Mouse (Mus musculus) heart, postnatal 0 days (tissue): ENCODE results near the gene Dab1.

Experiments used
- CTCF ChIP-seq: IDR thresholded peaks from 2 replicates; pipeline ENCODE4 v1.5.1; 2016; ENCODE audit warnings: antibody characterized with exemption, control low read depth, low read depth
- EP300 ChIP-seq: IDR thresholded peaks from 2 replicates; pipeline ENCODE4 v1.6.1; 2016; ENCODE audit warnings: antibody characterized with exemption, low read depth

GRCm38 (mm10) chr4:103576305-103576704, 42.9 kb upstream of the Dab1 start:
- TF ChIP-seq CTCF (no peak), EP300 (no peak)
